Mouse (Mus musculus): ENCODE data around the gene Naa25.

Naa25 gene

GRCm38 (mm10) chr5:121423297-121423696, 25.6 kb downstream of the Naa25 start:
- TF ChIP-seq GATA4 (IDR thresholded peaks at IDR 0.05; ENCODE audit: insufficient replicate concordance, low read length) = no peak

- TF ChIP-seq GATA4 (IDR thresholded peaks at IDR 0.05; ENCODE audit: insufficient replicate concordance, low read length) = no peak
These were observed 31.2 kb downstream of the Naa25 start for GRCm38 (mm10) chr5:121428954-121429353.

- no peak for TF ChIP-seq GATA4 (IDR thresholded peaks at IDR 0.05; ENCODE audit: insufficient replicate concordance, low read length)
These were observed 40.4 kb downstream of the Naa25 start for GRCm38 (mm10) chr5:121438131-121438530.

- no peak for TF ChIP-seq GATA4 (IDR thresholded peaks at IDR 0.05; ENCODE audit: insufficient replicate concordance, low read length)
These were observed 41.0 kb downstream of the Naa25 start for GRCm38 (mm10) chr5:121438756-121439155.

GRCm38 (mm10) chr5:121443548-121443947, 45.8 kb downstream of the Naa25 start:
- no peak for TF ChIP-seq GATA4 (IDR thresholded peaks at IDR 0.05; ENCODE audit: insufficient replicate concordance, low read length)

- TF ChIP-seq GATA4 (IDR thresholded peaks at IDR 0.05; ENCODE audit: insufficient replicate concordance, low read length) = no peak
These were observed 47.1 kb downstream of the Naa25 start for GRCm38 (mm10) chr5:121444870-121445269.

GRCm38 (mm10) chr5:121448450-121448849, 50.7 kb downstream of the Naa25 start:
- no peak for TF ChIP-seq GATA4 (IDR thresholded peaks at IDR 0.05; ENCODE audit: insufficient replicate concordance, low read length)

GRCm38 (mm10) chr5:121449976-121450375, 52.2 kb downstream of the Naa25 start:
- TF ChIP-seq GATA4 (IDR thresholded peaks at IDR 0.05; ENCODE audit: insufficient replicate concordance, low read length) = no peak

GRCm38 (mm10) chr5:121450476-121450875, 52.7 kb downstream of the Naa25 start:
- no peak for TF ChIP-seq GATA4 (IDR thresholded peaks at IDR 0.05; ENCODE audit: insufficient replicate concordance, low read length)

- no peak for TF ChIP-seq GATA4 (IDR thresholded peaks at IDR 0.05; ENCODE audit: insufficient replicate concordance, low read length)
These were observed 53.5 kb downstream of the Naa25 start for GRCm38 (mm10) chr5:121451203-121451602.

- TF ChIP-seq GATA4 (IDR thresholded peaks at IDR 0.05; ENCODE audit: insufficient replicate concordance, low read length) = no peak
These were observed 53.9 kb downstream of the Naa25 start, which contains the start of gene Tmem116 for GRCm38 (mm10) chr5:121451644-121452025. TSS of gene Tmem116 (plus strand) at chr5:121451893.

GRCm38 (mm10) chr5:121452026-121452869, 54.5 kb downstream of the Naa25 start, which contains the start of gene Erp29:
TSS of gene Erp29 (minus strand) at chr5:121452506.
- no peak for TF ChIP-seq GATA4 (IDR thresholded peaks at IDR 0.05; ENCODE audit: insufficient replicate concordance, low read length)

- no peak for TF ChIP-seq GATA4 (IDR thresholded peaks at IDR 0.05; ENCODE audit: insufficient replicate concordance, low read length)
These were observed 55.2 kb downstream of the Naa25 start for GRCm38 (mm10) chr5:121452906-121453305.

- TF ChIP-seq GATA4 (IDR thresholded peaks at IDR 0.05; ENCODE audit: insufficient replicate concordance, low read length) = no peak
These were observed 56.2 kb downstream of the Naa25 start for GRCm38 (mm10) chr5:121453743-121454502.

- no peak for TF ChIP-seq GATA4 (IDR thresholded peaks at IDR 0.05; ENCODE audit: insufficient replicate concordance, low read length)
These were observed 56.7 kb downstream of the Naa25 start for GRCm38 (mm10) chr5:121454503-121454782.
